Mouse (Mus musculus): ENCODE results near the gene Chst15. TPM values are rescaled to one million over a fixed set of nuclear protein-coding genes. Genes with fewer than 3 reads are reported as not detected.
A peak's percentile ranks its signal among the peaks of the same experiment; 100 is the strongest.

The Chst15 gene
- polyA plus RNA-seq, 1 experiment = 15.4 TPM

- no peaks in the 10 kb centered on the region for H3K27me3 ChIP-seq (ENCODE audit: control insufficient read depth, insufficient read depth, low read length)
- no peak overlapping the region for H3K27ac ChIP-seq (ENCODE audit: insufficient read depth, low read length)
- TF ChIP-seq POLR2A (IDR thresholded peaks at IDR 0.05; ENCODE audit: borderline replicate concordance, insufficient read depth, low read length) (no peak), CTCF (IDR thresholded peaks at IDR 0.05; ENCODE audit: borderline replicate concordance, insufficient read depth, low read depth, low read length) (no peak)
- H3K4me3 ChIP-seq (replicated peaks; ENCODE audit: insufficient read depth, low read depth, low read length) = no peak overlapping the region
- no peak for DNase-seq
- H3K4me1 ChIP-seq (ENCODE audit: control insufficient read depth, insufficient read depth, low read length) = peaks cover 44% of the 10 kb centered on the region
- 64% methylated on average over 6 of the region's 6 CpGs for WGBS
Observed at GRCm38 (mm10) chr7:132262696-132263095, 54.3 kb downstream of the Chst15 start.

- Histone ChIP-seq H3K27me3 (ENCODE audit: control insufficient read depth, insufficient read depth, low read length) (no peaks in the 10 kb centered on the region), H3K4me3 (replicated peaks; ENCODE audit: insufficient read depth, low read depth, low read length) (no peak overlapping the region), H3K27ac (ENCODE audit: insufficient read depth, low read length) (no peak overlapping the region), H3K4me1 (ENCODE audit: control insufficient read depth, insufficient read depth, low read length) (peaks cover 40% of the 10 kb centered on the region)
- no peak for TF ChIP-seq POLR2A (IDR thresholded peaks at IDR 0.05; ENCODE audit: borderline replicate concordance, insufficient read depth, low read length)
- TF ChIP-seq CTCF (IDR thresholded peaks at IDR 0.05; ENCODE audit: borderline replicate concordance, insufficient read depth, low read depth, low read length) = no peak
- no peak for DNase-seq
- WGBS = 69% methylated on average over 3 of the region's 3 CpGs
Observed at GRCm38 (mm10) chr7:132261885-132262284, 55.1 kb downstream of the Chst15 start.

- no peak overlapping the region for H3K27ac ChIP-seq (ENCODE audit: insufficient read depth, low read length)
- no peak overlapping the region for H3K4me3 ChIP-seq (replicated peaks; ENCODE audit: insufficient read depth, low read depth, low read length)
- H3K27me3 ChIP-seq (ENCODE audit: control insufficient read depth, insufficient read depth, low read length) = no peaks in the 10 kb centered on the region
- peaks cover 33% of the 10 kb centered on the region for H3K4me1 ChIP-seq (ENCODE audit: control insufficient read depth, insufficient read depth, low read length)
- no peak for DNase-seq
- no peak for TF ChIP-seq CTCF (IDR thresholded peaks at IDR 0.05; ENCODE audit: borderline replicate concordance, insufficient read depth, low read depth, low read length)
- TF ChIP-seq POLR2A (IDR thresholded peaks at IDR 0.05; ENCODE audit: borderline replicate concordance, insufficient read depth, low read length) = no peak
- 75% methylated on average over 5 of the region's 5 CpGs for WGBS
Observed at GRCm38 (mm10) chr7:132260632-132261031, 56.4 kb downstream of the Chst15 start.

GRCm38 (mm10) chr7:132258817-132259216 lies 58.2 kb downstream of the Chst15 start:
- peak in 1 of 2 experiments; percentile 71 for DNase-seq
- 0 out of 2 replicates have a peak overlapping the region, but pooled peaks have one; percentile 1 for H3K27ac ChIP-seq (ENCODE audit: insufficient read depth, low read length)
- H3K4me1 ChIP-seq (ENCODE audit: control insufficient read depth, insufficient read depth, low read length) = peaks cover 41% of the 10 kb centered on the region
- H3K4me3 ChIP-seq (replicated peaks; ENCODE audit: insufficient read depth, low read depth, low read length) = no peak overlapping the region
- TF ChIP-seq CTCF (IDR thresholded peaks at IDR 0.05; ENCODE audit: borderline replicate concordance, insufficient read depth, low read depth, low read length) (no peak), POLR2A (IDR thresholded peaks at IDR 0.05; ENCODE audit: borderline replicate concordance, insufficient read depth, low read length) (no peak)
- 40% methylated on average over 7 of the region's 7 CpGs for WGBS
- H3K27me3 ChIP-seq (ENCODE audit: control insufficient read depth, insufficient read depth, low read length) = no peaks in the 10 kb centered on the region

- 81% methylated on average over 5 of the region's 5 CpGs for WGBS
- Histone ChIP-seq H3K27ac (ENCODE audit: insufficient read depth, low read length) (no peak overlapping the region), H3K4me1 (ENCODE audit: control insufficient read depth, insufficient read depth, low read length) (peaks cover 42% of the 10 kb centered on the region), H3K4me3 (replicated peaks; ENCODE audit: insufficient read depth, low read depth, low read length) (no peak overlapping the region), H3K27me3 (ENCODE audit: control insufficient read depth, insufficient read depth, low read length) (no peaks in the 10 kb centered on the region)
- DNase-seq = no peak
- TF ChIP-seq CTCF (IDR thresholded peaks at IDR 0.05; ENCODE audit: borderline replicate concordance, insufficient read depth, low read depth, low read length) (no peak), POLR2A (IDR thresholded peaks at IDR 0.05; ENCODE audit: borderline replicate concordance, insufficient read depth, low read length) (no peak)
Observed at GRCm38 (mm10) chr7:132258216-132258615, 58.8 kb downstream of the Chst15 start.

- Histone ChIP-seq H3K4me3 (replicated peaks; ENCODE audit: insufficient read depth, low read depth, low read length) (no peak overlapping the region), H3K27ac (ENCODE audit: insufficient read depth, low read length) (peak overlapping the region; percentile 89), H3K27me3 (ENCODE audit: control insufficient read depth, insufficient read depth, low read length) (no peaks in the 10 kb centered on the region), H3K4me1 (ENCODE audit: control insufficient read depth, insufficient read depth, low read length) (peaks cover 31% of the 10 kb centered on the region)
- DNase-seq = peak; percentile 77 to 92
- TF ChIP-seq POLR2A (IDR thresholded peaks at IDR 0.05; ENCODE audit: borderline replicate concordance, insufficient read depth, low read length) (peak; percentile 27; the same call in 1 of the 2 replicates), CTCF (IDR thresholded peaks at IDR 0.05; ENCODE audit: borderline replicate concordance, insufficient read depth, low read depth, low read length) (no peak)
- WGBS = 14% methylated on average over 5 of the region's 5 CpGs
Observed at GRCm38 (mm10) chr7:132253513-132253912, 63.5 kb downstream of the Chst15 start.

GRCm38 (mm10) chr7:132253078-132253477 lies 64.0 kb downstream of the Chst15 start:
- H3K27ac ChIP-seq (ENCODE audit: insufficient read depth, low read length) = peak overlapping the region; percentile 85
- peak in 1 of 2 experiments; percentile 72 for DNase-seq
- TF ChIP-seq POLR2A (IDR thresholded peaks at IDR 0.05; ENCODE audit: borderline replicate concordance, insufficient read depth, low read length) (no peak), CTCF (IDR thresholded peaks at IDR 0.05; ENCODE audit: borderline replicate concordance, insufficient read depth, low read depth, low read length) (no peak)
- no peak overlapping the region for H3K4me3 ChIP-seq (replicated peaks; ENCODE audit: insufficient read depth, low read depth, low read length)
- WGBS = 11% methylated on average over 4 of the region's 4 CpGs
- H3K4me1 ChIP-seq (ENCODE audit: control insufficient read depth, insufficient read depth, low read length) = peaks cover 31% of the 10 kb centered on the region
- H3K27me3 ChIP-seq (ENCODE audit: control insufficient read depth, insufficient read depth, low read length) = no peaks in the 10 kb centered on the region

GRCm38 (mm10) chr7:132249563-132250119 lies 67.4 kb downstream of the Chst15 start:
- H3K4me3 ChIP-seq (replicated peaks; ENCODE audit: insufficient read depth, low read depth, low read length) = no peak overlapping the region
- H3K27ac ChIP-seq (ENCODE audit: insufficient read depth, low read length) = no peak overlapping the region
- TF ChIP-seq CTCF (IDR thresholded peaks at IDR 0.05; ENCODE audit: borderline replicate concordance, insufficient read depth, low read depth, low read length) = no peak
- TF ChIP-seq POLR2A (IDR thresholded peaks at IDR 0.05; ENCODE audit: borderline replicate concordance, insufficient read depth, low read length) = no peak
- WGBS = 73% methylated on average over 10 of the region's 10 CpGs
- H3K4me1 ChIP-seq (ENCODE audit: control insufficient read depth, insufficient read depth, low read length) = peaks cover 20% of the 10 kb centered on the region
- DNase-seq = no peak
- no peaks in the 10 kb centered on the region for H3K27me3 ChIP-seq (ENCODE audit: control insufficient read depth, insufficient read depth, low read length)
